Mouse (Mus musculus) liver, embryonic 14.5 days (tissue): ENCODE results near the gene Brap.

Experiments used
- CTCF ChIP-seq: IDR thresholded peaks from 2 replicates; pipeline ENCODE4 v1.5.1; 2016; ENCODE audit warnings: antibody characterized with exemption, low read depth, control low read depth
- EP300 ChIP-seq: IDR thresholded peaks from 2 replicates; pipeline ENCODE4 v1.6.1; 2016; ENCODE audit warnings: antibody characterized with exemption, low read depth

- TF ChIP-seq EP300 (no peak), CTCF (no peak)
These were observed 48.3 kb upstream of the Brap start for GRCm38 (mm10) chr5:121612036-121612435.
